23 mouse cellular contexts compared by ENCODE assay signal in genomic region chr1:42152916-42153315, GRCm38 (mm10).
"Had no signal": no experiment of that assay in that cellular context is flagged by ENCODE, and none has a peak within 500 bp of the region (broad histone marks: within the 10 kb centered on the region; RNA-seq: fewer than 3 reads in every experiment).

No protein-coding gene starts in this region.

- H3K27me3 ChIP-seq: limb, embryonic 13.5 days; liver, embryonic 12.5 days; liver, embryonic 15.5 days; lung, embryonic 15.5 days; megakaryocyte, embryonic 14.5 days; midbrain, embryonic 13.5 days had no signal

- H3K27ac ChIP-seq: kidney, postnatal 0 days; limb, embryonic 10.5 days; limb, embryonic 13.5 days; liver, embryonic 12.5 days; liver, embryonic 15.5 days; lung, embryonic 15.5 days; midbrain, embryonic 13.5 days; stomach, postnatal 0 days had no signal

- H3K9ac ChIP-seq: limb, embryonic 13.5 days; liver, embryonic 12.5 days; liver, embryonic 15.5 days; lung, embryonic 15.5 days; midbrain, embryonic 13.5 days had no signal

- H3K9me3 ChIP-seq: limb, embryonic 10.5 days; limb, embryonic 13.5 days; liver, embryonic 12.5 days; liver, embryonic 15.5 days; lung, embryonic 15.5 days had no signal

- ATAC-seq: liver, embryonic 12.5 days; midbrain, embryonic 13.5 days; midbrain, embryonic 16.5 days had no signal

- H3K4me3 ChIP-seq: limb, embryonic 10.5 days; limb, embryonic 13.5 days; liver, embryonic 12.5 days; liver, embryonic 15.5 days; lung, embryonic 15.5 days; megakaryocyte, embryonic 14.5 days; midbrain, embryonic 10.5 days; midbrain, embryonic 13.5 days; myocyte had no signal

- H3K36me3 ChIP-seq: limb, embryonic 10.5 days; limb, embryonic 13.5 days; liver, embryonic 12.5 days; liver, embryonic 15.5 days; lung, embryonic 15.5 days; midbrain, embryonic 10.5 days; midbrain, embryonic 13.5 days had no signal

- H3K4me1 ChIP-seq: limb, embryonic 10.5 days; liver, embryonic 12.5 days; liver, embryonic 15.5 days; lung, embryonic 15.5 days; megakaryocyte, embryonic 14.5 days had no signal

- DNase-seq: kidney, postnatal 25 days; liver; lung, adult 18-20 months; lung, postnatal 10 days; lung, postnatal 36 days; right cerebral cortex, adult 18-20 months; right cerebral cortex, postnatal 14 days; right cerebral cortex, postnatal 4 days; thymus, adult 2 months; thymus, postnatal 14 days; thymus, postnatal 4 days had no signal

- H3K4me2 ChIP-seq: limb, embryonic 13.5 days; liver, embryonic 12.5 days; liver, embryonic 15.5 days; lung, embryonic 15.5 days; midbrain, embryonic 13.5 days had no signal
